Mouse (Mus musculus) liver, embryonic 18 days (tissue): Measurements from ENCODE around the gene Prkd1. TPM values are rescaled to one million over a fixed set of nuclear protein-coding genes. Genes with fewer than 3 reads are reported as not detected.

ENCODE experiments used
- polyA plus RNA-seq: library from polyadenylated mRNA; depleted of rRNA; stranded (reverse); fragments of >200 nt; gene quantifications from 2 replicates; pipeline ENCODE4 v1.2.3, GENCODE M21; 2012; rRNA removed

Gene Prkd1
- 0.23 and 0.27 TPM in 2 replicates for polyA plus RNA-seq

DNA sequence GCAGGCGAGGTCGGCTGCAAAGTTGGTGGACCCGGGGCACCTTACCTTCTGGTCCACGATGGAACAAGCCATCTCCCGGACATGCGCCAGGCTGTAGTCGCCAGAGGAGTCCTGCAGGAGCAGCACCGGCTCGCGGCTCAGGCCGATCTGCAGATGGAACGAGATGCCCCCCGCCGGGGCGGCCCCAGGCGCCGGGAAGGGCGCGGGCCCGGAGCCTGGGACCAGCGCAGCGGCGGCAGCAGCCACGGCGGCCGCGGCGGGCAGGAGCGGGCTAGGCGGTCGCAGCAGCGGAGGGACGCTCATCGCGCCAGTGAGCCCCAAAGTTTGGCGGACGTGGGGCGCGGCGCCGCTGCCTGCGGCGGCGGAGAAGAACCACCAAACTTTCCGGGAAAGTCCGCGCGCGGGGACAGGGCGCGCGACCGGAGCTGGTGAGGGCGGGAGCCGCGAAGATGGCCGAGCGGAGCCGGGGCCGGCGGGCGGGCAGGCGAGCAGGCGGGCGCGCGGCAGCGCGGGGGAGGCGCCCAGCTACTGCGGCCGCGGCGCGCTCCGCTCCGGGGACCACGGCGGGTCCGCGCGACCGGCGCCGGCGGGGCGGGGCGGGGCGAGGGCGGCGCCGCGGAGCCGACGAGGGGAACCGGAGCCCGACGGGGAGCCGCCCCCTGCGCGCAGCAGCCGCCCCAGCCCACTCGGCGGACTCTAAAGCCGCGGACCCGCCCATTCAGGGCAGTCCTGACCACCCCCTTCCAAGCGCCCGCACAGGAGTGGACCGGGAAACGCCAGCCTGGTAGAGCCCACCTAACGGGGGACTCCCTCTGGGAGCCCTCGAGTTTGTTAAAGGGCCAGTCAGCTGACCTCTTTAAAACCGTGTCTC lies at the start of gene Prkd1:
Gene Prkd1 (minus strand): TSS at position 428 of the 871 bp plus-strand sequence.

